Mouse (Mus musculus) heart, adult 2 months (tissue): ENCODE results near the gene Tvp23b.

Experiments
- CTCF ChIP-seq: fragments of 200-600 bp; IDR thresholded peaks from 2 replicates; pipeline ENCODE4 v1.8.1; 2022; ENCODE audit warnings: antibody characterized with exemption, mild to moderate bottlenecking, moderate library complexity
- POLR2A ChIP-seq: fragments of 200-500 bp; IDR thresholded peaks from 2 replicates; pipeline ENCODE4 v1.6.1; 2011; ENCODE audit warnings: mild to moderate bottlenecking, low read depth, low read length, control low read depth; ENCODE audit not compliant: insufficient read depth

DNA sequence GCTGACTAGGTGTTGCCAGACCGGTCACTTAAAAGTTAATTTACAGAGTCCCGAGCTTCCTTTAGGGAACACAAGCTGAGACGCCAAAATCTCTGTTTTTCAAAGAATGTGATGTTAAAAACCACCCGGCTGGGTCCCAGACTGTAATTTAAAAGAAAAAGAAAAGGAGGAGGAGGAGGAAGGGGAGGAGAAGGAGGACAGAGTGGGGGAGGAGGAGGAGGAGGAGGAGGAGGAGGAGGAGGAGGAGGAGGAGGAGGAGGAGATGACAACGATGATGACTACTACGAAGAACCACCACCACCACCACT is 41.4 kb downstream of the Tvp23b start:
- no peak for TF ChIP-seq CTCF
- no peak for TF ChIP-seq POLR2A
